Mouse (Mus musculus): ENCODE data around the gene Gtpbp3. TPM values are rescaled to one million over a fixed set of nuclear protein-coding genes. Genes with fewer than 3 reads are reported as not detected.

The Gtpbp3 gene
- polyA plus RNA-seq, 1 experiment from 2014 or later = 9.5 TPM

DNA sequence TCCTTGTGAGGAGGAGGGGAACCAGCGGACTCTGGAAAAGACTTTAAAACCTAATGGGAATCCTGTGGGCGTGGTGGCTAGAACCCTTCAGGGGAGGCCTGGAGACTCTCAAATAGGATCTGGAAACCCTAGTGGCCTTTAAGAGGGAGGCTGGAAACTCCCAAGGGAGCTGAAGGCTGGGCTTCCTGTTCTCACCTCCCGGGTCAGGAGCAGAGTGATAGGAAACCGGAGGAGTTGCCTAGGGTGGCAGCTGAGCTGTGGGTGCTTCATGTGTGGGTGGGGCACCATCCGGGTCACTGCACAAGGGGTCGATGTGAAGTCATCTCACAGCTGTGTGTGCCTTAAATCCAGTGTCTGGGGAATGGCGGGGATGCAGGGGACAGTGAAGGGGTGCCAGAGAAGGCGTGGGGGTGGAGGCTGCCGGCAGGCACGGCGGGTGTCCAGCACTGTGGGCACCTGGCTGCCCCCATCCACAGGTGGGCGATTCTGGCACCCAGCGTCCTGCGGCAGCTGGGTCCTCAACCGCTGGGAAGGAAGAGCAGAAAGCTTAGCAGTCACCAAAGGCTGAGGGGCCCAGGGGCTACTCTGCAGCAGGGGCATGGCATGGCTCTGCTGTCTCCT, 10.1 kb downstream of the Gtpbp3 start:
- peaks cover 7% of the 10 kb centered on the region; the same call in 1 of the 2 replicates for H3K36me3 ChIP-seq (ENCODE audit: control insufficient read depth, insufficient read depth, low read length)
- no peaks in the 10 kb centered on the region for H3K27me3 ChIP-seq (replicated peaks; ENCODE audit: control insufficient read depth, insufficient read depth, low read length)
- no peak overlapping the region for H3K4me2 ChIP-seq
- ATAC-seq (replicated peaks; ENCODE audit: low FRiP score) = no peak
- 40% methylated on average over 15 of the region's 15 CpGs for WGBS
- H3K4me3 ChIP-seq (ENCODE audit: low read depth, low read length) = no peak overlapping the region
- H3K4me1 ChIP-seq (replicated peaks; ENCODE audit: control insufficient read depth, insufficient read depth, low read length) = peaks cover 21% of the 10 kb centered on the region
- no peak overlapping the region for H3K9ac ChIP-seq (ENCODE audit: low read depth, low read length)
- DNase-seq (ENCODE audit: low spot score) = no peak
- no peaks in the 10 kb centered on the region for H3K9me3 ChIP-seq (ENCODE audit: control insufficient read depth, low read length)
- H3K27ac ChIP-seq (ENCODE audit: low read depth, low read length) = peak overlapping the region; percentile 63

DNA sequence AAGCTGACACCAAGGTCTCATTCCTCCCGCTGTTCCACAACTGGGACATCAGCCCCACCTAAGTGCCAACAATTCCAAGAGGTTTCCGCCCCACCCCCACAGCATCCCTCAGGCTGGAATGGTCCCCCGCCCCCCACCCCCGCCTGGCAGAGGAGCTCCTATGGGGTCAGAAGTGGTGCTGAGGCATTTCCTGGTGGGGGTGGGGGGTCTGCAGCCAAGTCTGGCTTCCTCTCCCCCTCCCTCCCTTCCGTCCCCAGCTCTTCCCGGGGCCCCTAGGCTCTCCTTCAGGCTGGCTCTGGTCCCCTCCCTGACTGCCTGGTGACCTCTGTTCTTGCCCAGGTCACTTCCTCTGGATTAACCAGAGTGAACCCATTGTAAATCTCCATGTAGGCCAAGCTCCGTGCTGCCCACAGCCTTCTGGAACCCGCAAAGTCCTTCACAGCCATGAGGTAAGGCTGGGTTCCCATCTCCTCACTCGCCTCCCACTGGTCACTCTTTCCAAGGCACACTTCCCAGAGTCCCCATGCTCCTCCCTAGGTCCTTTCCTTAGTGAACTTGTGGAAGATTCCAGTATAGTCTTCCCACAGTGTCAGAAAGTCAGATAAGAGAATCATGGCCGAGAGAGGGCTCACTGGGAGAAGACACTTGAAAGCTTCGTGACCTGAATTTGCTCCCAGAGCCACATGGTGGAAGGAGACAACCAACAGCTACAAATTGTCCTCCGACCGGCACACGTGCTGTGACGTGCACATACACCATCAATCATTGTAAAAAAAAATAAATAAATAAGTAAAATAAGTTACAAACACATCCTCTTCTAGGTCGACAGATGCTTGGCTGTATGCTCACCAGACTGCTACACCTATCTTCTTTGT, 11.2 kb downstream of the Gtpbp3 start:
- ATAC-seq (replicated peaks; ENCODE audit: low FRiP score) (peak; percentile 37), DNase-seq (ENCODE audit: low spot score) (no peak)
- Histone ChIP-seq H3K4me3 (ENCODE audit: low read depth, low read length) (no peak overlapping the region), H3K27ac (ENCODE audit: low read depth, low read length) (peak overlapping the region; percentile 63; the same call in 1 of the 2 replicates), H3K9me3 (ENCODE audit: control insufficient read depth, low read length) (no peaks in the 10 kb centered on the region), H3K4me2 (no peak overlapping the region), H3K9ac (ENCODE audit: low read depth, low read length) (no peak overlapping the region), H3K4me1 (replicated peaks; ENCODE audit: control insufficient read depth, insufficient read depth, low read length) (peaks cover 21% of the 10 kb centered on the region), H3K36me3 (ENCODE audit: control insufficient read depth, insufficient read depth, low read length) (peaks cover 3% of the 10 kb centered on the region; the same call in 1 of the 2 replicates), H3K27me3 (replicated peaks; ENCODE audit: control insufficient read depth, insufficient read depth, low read length) (no peaks in the 10 kb centered on the region)
- 32% methylated on average over 16 of the region's 16 CpGs for WGBS

DNA sequence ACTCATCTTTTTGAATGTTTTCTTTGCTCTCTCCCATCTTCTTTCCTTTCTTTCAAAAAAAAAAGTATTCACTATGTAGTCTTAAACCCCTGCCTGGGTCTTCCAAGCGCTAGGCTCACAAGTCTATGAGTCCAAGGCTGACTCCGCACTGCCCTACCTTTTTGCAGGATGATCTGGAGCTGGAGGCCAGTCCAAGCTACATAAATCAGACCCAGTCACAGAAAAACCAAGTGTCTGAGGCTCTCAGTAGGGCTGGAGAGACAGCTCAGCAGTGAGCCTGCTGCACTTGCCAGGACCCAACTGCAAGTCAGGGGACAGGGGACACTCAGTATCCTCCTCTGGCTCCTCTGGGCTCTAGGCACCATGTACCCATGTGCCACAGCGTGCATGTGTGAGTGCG, 16.4 kb downstream of the Gtpbp3 start:
- DNase-seq (ENCODE audit: low spot score) (no peak), ATAC-seq (replicated peaks; ENCODE audit: low FRiP score) (no peak)
- Histone ChIP-seq H3K4me2 (no peak overlapping the region), H3K36me3 (ENCODE audit: control insufficient read depth, insufficient read depth, low read length) (no peaks in the 10 kb centered on the region), H3K4me1 (replicated peaks; ENCODE audit: control insufficient read depth, insufficient read depth, low read length) (peaks cover 6% of the 10 kb centered on the region; the same call in 1 of the 2 replicates), H3K4me3 (ENCODE audit: low read depth, low read length) (no peak overlapping the region), H3K27ac (ENCODE audit: low read depth, low read length) (no peak overlapping the region), H3K9ac (ENCODE audit: low read depth, low read length) (no peak overlapping the region), H3K27me3 (replicated peaks; ENCODE audit: control insufficient read depth, insufficient read depth, low read length) (peaks cover 31% of the 10 kb centered on the region), H3K9me3 (ENCODE audit: control insufficient read depth, low read length) (no peaks in the 10 kb centered on the region)
- WGBS = 81% methylated on average over 4 of the region's 4 CpGs

DNA sequence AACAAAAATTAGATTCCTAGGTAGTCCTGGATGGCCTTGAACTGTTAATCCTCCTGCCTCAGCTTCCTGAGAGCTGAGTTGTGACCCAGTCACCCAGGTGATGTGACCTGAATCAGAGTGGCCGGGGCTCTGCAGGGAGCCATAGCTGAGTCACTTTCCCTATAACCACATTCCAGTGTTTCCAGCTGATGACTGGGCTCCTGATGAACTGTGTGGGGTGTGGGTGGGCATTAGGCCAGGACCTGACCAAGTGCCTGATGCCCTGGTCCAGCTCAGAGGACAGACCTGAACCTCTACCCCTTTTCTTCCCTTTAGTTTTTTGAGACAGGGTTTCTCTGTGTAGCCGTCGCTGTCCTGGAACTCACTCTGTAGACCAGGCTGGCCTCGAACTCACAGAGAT, 17.4 kb downstream of the Gtpbp3 start:
- Histone ChIP-seq H3K9ac (ENCODE audit: low read depth, low read length) (no peak overlapping the region), H3K4me2 (no peak overlapping the region), H3K4me3 (ENCODE audit: low read depth, low read length) (no peak overlapping the region), H3K4me1 (replicated peaks; ENCODE audit: control insufficient read depth, insufficient read depth, low read length) (peaks cover 6% of the 10 kb centered on the region; the same call in 1 of the 2 replicates), H3K36me3 (ENCODE audit: control insufficient read depth, insufficient read depth, low read length) (no peaks in the 10 kb centered on the region), H3K27me3 (replicated peaks; ENCODE audit: control insufficient read depth, insufficient read depth, low read length) (peaks cover 35% of the 10 kb centered on the region), H3K27ac (ENCODE audit: low read depth, low read length) (no peak overlapping the region), H3K9me3 (ENCODE audit: control insufficient read depth, low read length) (no peaks in the 10 kb centered on the region)
- ATAC-seq (replicated peaks; ENCODE audit: low FRiP score) = no peak
- no peak for DNase-seq (ENCODE audit: low spot score)
- WGBS = 92% methylated on average over 4 of the region's 4 CpGs

- no peak overlapping the region for H3K4me2 ChIP-seq
- ATAC-seq (replicated peaks; ENCODE audit: low FRiP score) (no peak), DNase-seq (ENCODE audit: low spot score) (no peak)
- peaks cover 35% of the 10 kb centered on the region for H3K27me3 ChIP-seq (replicated peaks; ENCODE audit: control insufficient read depth, insufficient read depth, low read length)
- H3K4me1 ChIP-seq (replicated peaks; ENCODE audit: control insufficient read depth, insufficient read depth, low read length) = peaks cover 7% of the 10 kb centered on the region
- WGBS = 73% methylated on average over 4 of the region's 4 CpGs
- H3K9me3 ChIP-seq (ENCODE audit: control insufficient read depth, low read length) = no peaks in the 10 kb centered on the region
- no peak overlapping the region for H3K4me3 ChIP-seq (ENCODE audit: low read depth, low read length)
- no peak overlapping the region for H3K9ac ChIP-seq (ENCODE audit: low read depth, low read length)
- no peaks in the 10 kb centered on the region for H3K36me3 ChIP-seq (ENCODE audit: control insufficient read depth, insufficient read depth, low read length)
- H3K27ac ChIP-seq (ENCODE audit: low read depth, low read length) = no peak overlapping the region
Measured at GRCm38 (mm10) chr8:71505979-71506378, 18.1 kb downstream of the Gtpbp3 start.

GRCm38 (mm10) chr8:71507589-71508104, 19.7 kb downstream of the Gtpbp3 start:
- Histone ChIP-seq H3K4me1 (replicated peaks; ENCODE audit: control insufficient read depth, insufficient read depth, low read length) (peaks cover 17% of the 10 kb centered on the region), H3K4me3 (ENCODE audit: low read depth, low read length) (peak overlapping the region; percentile 48), H3K36me3 (ENCODE audit: control insufficient read depth, insufficient read depth, low read length) (no peaks in the 10 kb centered on the region), H3K9me3 (ENCODE audit: control insufficient read depth, low read length) (no peaks in the 10 kb centered on the region), H3K27me3 (replicated peaks; ENCODE audit: control insufficient read depth, insufficient read depth, low read length) (peaks cover 35% of the 10 kb centered on the region), H3K4me2 (peak overlapping the region; percentile 65), H3K9ac (ENCODE audit: low read depth, low read length) (no peak overlapping the region), H3K27ac (ENCODE audit: low read depth, low read length) (no peak overlapping the region)
- DNase-seq (ENCODE audit: low spot score) (peak; percentile 79), ATAC-seq (replicated peaks; ENCODE audit: low FRiP score) (peak; percentile 48)
- 1% methylated on average over 61 of the region's 61 CpGs for WGBS

GRCm38 (mm10) chr8:71509316-71509715, 21.4 kb downstream of the Gtpbp3 start:
- peak overlapping the region; percentile 35; the same call in 1 of the 2 replicates for H3K4me2 ChIP-seq
- no peak overlapping the region for H3K4me3 ChIP-seq (ENCODE audit: low read depth, low read length)
- H3K4me1 ChIP-seq (replicated peaks; ENCODE audit: control insufficient read depth, insufficient read depth, low read length) = peaks cover 20% of the 10 kb centered on the region
- DNase-seq (ENCODE audit: low spot score) (no peak), ATAC-seq (replicated peaks; ENCODE audit: low FRiP score) (no peak)
- H3K36me3 ChIP-seq (ENCODE audit: control insufficient read depth, insufficient read depth, low read length) = no peaks in the 10 kb centered on the region
- no peaks in the 10 kb centered on the region for H3K9me3 ChIP-seq (ENCODE audit: control insufficient read depth, low read length)
- WGBS = 67% methylated on average over 2 of the region's 2 CpGs
- peaks cover 35% of the 10 kb centered on the region for H3K27me3 ChIP-seq (replicated peaks; ENCODE audit: control insufficient read depth, insufficient read depth, low read length)
- no peak overlapping the region for H3K27ac ChIP-seq (ENCODE audit: low read depth, low read length)
- H3K9ac ChIP-seq (ENCODE audit: low read depth, low read length) = no peak overlapping the region

GRCm38 (mm10) chr8:71511644-71512043, 23.7 kb downstream of the Gtpbp3 start, which contains the start of gene Plvap:
Plvap (minus strand) TSS chr8:71511752.
- Histone ChIP-seq H3K9ac (ENCODE audit: low read depth, low read length) (no peak within 1 kb of the TSS; the same call in 1 of the 2 replicates), H3K36me3 (ENCODE audit: control insufficient read depth, insufficient read depth, low read length) (no peaks in the 10 kb centered on the region), H3K4me3 (ENCODE audit: low read depth, low read length) (peak within 1 kb of the TSS; percentile 36), H3K27me3 (replicated peaks; ENCODE audit: control insufficient read depth, insufficient read depth, low read length) (peaks cover 28% of the 10 kb centered on the region), H3K4me1 (replicated peaks; ENCODE audit: control insufficient read depth, insufficient read depth, low read length) (peaks cover 20% of the 10 kb centered on the region), H3K9me3 (ENCODE audit: control insufficient read depth, low read length) (no peaks in the 10 kb centered on the region), H3K27ac (ENCODE audit: low read depth, low read length) (peak within 1 kb of the TSS; percentile 2), H3K4me2 (peak within 1 kb of the TSS; percentile 57)
- 10% methylated on average over 14 of the region's 14 CpGs for WGBS
- DNase-seq (ENCODE audit: low spot score) = no peak
- peak; percentile 89 for ATAC-seq (replicated peaks; ENCODE audit: low FRiP score)
